In genomic region chr8:84700526-84700925, GRCm38 (mm10) we compare ENCODE assay signal across 9 mouse cellular contexts. TPM values are rescaled to one million over a fixed set of nuclear protein-coding genes. Genes with fewer than 3 reads are reported as not detected.
DNase-seq lines count a peak whose midpoint lies in the region; ATAC-seq and TF ChIP-seq lines count a peak whose summit lies in the region.
"Had no signal": no experiment of that assay in that cellular context is flagged by ENCODE, and none has a peak within 500 bp of the region (broad histone marks: within the 10 kb centered on the region; RNA-seq: fewer than 3 reads in every experiment).

No protein-coding gene starts in this region.

- no peak overlapping the region for H3K4me3 ChIP-seq in heart, postnatal 0 days (ENCODE audit: low read depth, low read length)
- no peak overlapping the region for H3K4me3 ChIP-seq in midbrain, embryonic 15.5 days
- H3K4me3 ChIP-seq in midbrain, embryonic 14.5 days (replicated peaks; ENCODE audit: low read depth, low read length): no peak overlapping the region
- H3K4me3 ChIP-seq in limb, embryonic 12.5 days (replicated peaks): no peak overlapping the region
- no peak overlapping the region for H3K4me3 ChIP-seq in stomach, embryonic 15.5 days (replicated peaks)

- H3K4me2 ChIP-seq in heart, postnatal 0 days (ENCODE audit: low read depth, low read length): peak overlapping the region; percentile 10; the same call in 1 of the 2 replicates
- H3K4me2 ChIP-seq in midbrain, embryonic 15.5 days: no peak overlapping the region
- H3K4me2 ChIP-seq in midbrain, embryonic 14.5 days (ENCODE audit: low read length): no peak overlapping the region
- H3K4me2 ChIP-seq in limb, embryonic 12.5 days: no peak overlapping the region
- H3K4me2 ChIP-seq in stomach, embryonic 15.5 days: no peak overlapping the region

- H3K27me3 ChIP-seq in heart, postnatal 0 days (ENCODE audit: control insufficient read depth, insufficient read depth, low read length): peaks cover 36% of the 10 kb centered on the region
- H3K27me3 ChIP-seq in midbrain, embryonic 15.5 days (replicated peaks): peaks cover 43% of the 10 kb centered on the region
- peaks cover 44% of the 10 kb centered on the region for H3K27me3 ChIP-seq in midbrain, embryonic 14.5 days (ENCODE audit: control insufficient read depth, insufficient read depth, low read length)
- peaks cover 46% of the 10 kb centered on the region for H3K27me3 ChIP-seq in limb, embryonic 12.5 days
- peaks cover 28% of the 10 kb centered on the region for H3K27me3 ChIP-seq in stomach, embryonic 15.5 days (replicated peaks)

- ATAC-seq in heart, postnatal 0 days (ENCODE audit: insufficient read depth, low read depth): no peak
- no peak for ATAC-seq in midbrain, embryonic 15.5 days (replicated peaks)
- no peak for ATAC-seq in midbrain, embryonic 14.5 days (ENCODE audit: low FRiP score, low TSS enrichment)
- no peak for ATAC-seq in limb, embryonic 12.5 days (ENCODE audit: insufficient number of reproducible peaks, insufficient read depth, low FRiP score, low TSS enrichment, low read depth)
- ATAC-seq in stomach, embryonic 15.5 days (ENCODE audit: insufficient read depth, low FRiP score, low read depth): no peak

- DNase-seq in heart, postnatal 0 days (ENCODE audit: low spot score): no peak
- DNase-seq in heart, adult 18-20 months: no peak
- no peak for DNase-seq in midbrain, embryonic 14.5 days
- DNase-seq in frontal cortex, postnatal 36 days (ENCODE audit: low spot score in 2 of 2): no peak
- DNase-seq in layer of hippocampus, postnatal 14 days (ENCODE audit: low spot score in 2 of 2): no peak

- peak overlapping the region; percentile 81 for H3K27ac ChIP-seq in heart, postnatal 0 days (ENCODE audit: low read depth)
- H3K27ac ChIP-seq in midbrain, embryonic 15.5 days: 0 out of 2 replicates have a peak overlapping the region, but pooled peaks have one; percentile 13
- H3K27ac ChIP-seq in midbrain, embryonic 14.5 days (replicated peaks; ENCODE audit: low read depth, low read length): no peak overlapping the region
- H3K27ac ChIP-seq in limb, embryonic 12.5 days: 0 out of 2 replicates have a peak overlapping the region, but pooled peaks have one; percentile 69
- peak overlapping the region; percentile 69; the same call in 1 of the 2 replicates for H3K27ac ChIP-seq in stomach, embryonic 15.5 days

- 65% methylated on average over 5 of the region's 5 CpGs for WGBS in heart, postnatal 0 days
- WGBS in midbrain, embryonic 15.5 days: 88% methylated on average over 5 of the region's 5 CpGs
- 79% methylated on average over 5 of the region's 5 CpGs for WGBS in midbrain, embryonic 14.5 days
- WGBS in limb, embryonic 12.5 days: 87% methylated on average over 5 of the region's 5 CpGs
- 76% methylated on average over 5 of the region's 5 CpGs for WGBS in stomach, embryonic 15.5 days

- TF ChIP-seq CTCF in heart, postnatal 0 days (IDR thresholded peaks at IDR 0.05; ENCODE audit: low read depth): no peak

- H3K36me3 ChIP-seq in heart, postnatal 0 days (replicated peaks; ENCODE audit: control insufficient read depth, insufficient read depth, low read length): peaks cover 21% of the 10 kb centered on the region
- H3K36me3 ChIP-seq in midbrain, embryonic 15.5 days (replicated peaks): peaks cover 18% of the 10 kb centered on the region; the same call in 1 of the 2 replicates
- peaks cover 39% of the 10 kb centered on the region for H3K36me3 ChIP-seq in midbrain, embryonic 14.5 days (ENCODE audit: control insufficient read depth, insufficient read depth, low read length)
- peaks cover 45% of the 10 kb centered on the region for H3K36me3 ChIP-seq in limb, embryonic 12.5 days
- peaks cover 29% of the 10 kb centered on the region for H3K36me3 ChIP-seq in stomach, embryonic 15.5 days

- TF ChIP-seq EP300 in heart, postnatal 0 days (IDR thresholded peaks at IDR 0.05; ENCODE audit: low read depth): no peak

- no peak overlapping the region for H3K9ac ChIP-seq in heart, postnatal 0 days (replicated peaks; ENCODE audit: low read depth, low read length)
- H3K9ac ChIP-seq in midbrain, embryonic 15.5 days: no peak overlapping the region
- H3K9ac ChIP-seq in midbrain, embryonic 14.5 days (replicated peaks; ENCODE audit: low read length): no peak overlapping the region
- no peak overlapping the region for H3K9ac ChIP-seq in limb, embryonic 12.5 days (replicated peaks)
- no peak overlapping the region for H3K9ac ChIP-seq in stomach, embryonic 15.5 days

- no peaks in the 10 kb centered on the region for H3K9me3 ChIP-seq in heart, postnatal 0 days (replicated peaks; ENCODE audit: control insufficient read depth, low read length)
- H3K9me3 ChIP-seq in midbrain, embryonic 15.5 days: no peaks in the 10 kb centered on the region
- no peaks in the 10 kb centered on the region for H3K9me3 ChIP-seq in midbrain, embryonic 14.5 days (ENCODE audit: control insufficient read depth, low read length)
- H3K9me3 ChIP-seq in limb, embryonic 12.5 days: no peaks in the 10 kb centered on the region
- no peaks in the 10 kb centered on the region for H3K9me3 ChIP-seq in stomach, embryonic 15.5 days

- H3K4me1 ChIP-seq in heart, postnatal 0 days (ENCODE audit: control insufficient read depth, insufficient read depth): 0 out of 2 replicates have a peak, but pooled peaks cover 3% of the 10 kb centered on the region
- H3K4me1 ChIP-seq in midbrain, embryonic 15.5 days: peaks cover 19% of the 10 kb centered on the region
- H3K4me1 ChIP-seq in midbrain, embryonic 14.5 days (ENCODE audit: control insufficient read depth, insufficient read depth, low read length): peaks cover 3% of the 10 kb centered on the region
- peaks cover 41% of the 10 kb centered on the region for H3K4me1 ChIP-seq in limb, embryonic 12.5 days (replicated peaks)
- H3K4me1 ChIP-seq in stomach, embryonic 15.5 days: peaks cover 27% of the 10 kb centered on the region

RNA-seq across cellular contexts. Expression of gene Lyl1, which starts 0.7 kb away (rescaled TPM):
- 4.4 and 4.8 TPM in 2 replicates for total RNA-seq in heart, postnatal 0 days (2014; rRNA removed; ENCODE audit: low replicate concordance)
- polyA plus RNA-seq in heart, postnatal 0 days (2015; fragmentation: Nextera tagmentation; extraction: Ambion mirVana): 8.7 and 9.8 TPM in 2 replicates
- 1 to 10 TPM; 3.1 to 4.4 TPM for total RNA-seq in heart, adult 18-20 months (2021)
- 3.4 and 4.2 TPM in 2 replicates for polyA plus RNA-seq in midbrain, embryonic 15.5 days (2015; fragmentation: Nextera tagmentation; extraction: Ambion mirVana)
- polyA plus RNA-seq in midbrain, embryonic 14.5 days (2014; fragmentation: Nextera tagmentation; extraction: Ambion mirVana): 1.5 and 3.8 TPM in 2 replicates
- polyA plus RNA-seq in limb, embryonic 12.5 days (2016; fragmentation: Nextera tagmentation; extraction: Ambion mirVana): 3.7 and 4.7 TPM in 2 replicates
- polyA plus RNA-seq in stomach, embryonic 15.5 days (2015; fragmentation: Nextera tagmentation; extraction: Ambion mirVana): 7.1 and 9.7 TPM in 2 replicates
- total RNA-seq in layer of hippocampus, postnatal 14 days (2021): 1 to 10 TPM; 3.4 to 4.2 TPM

RNA-seq across cellular contexts. Expression of gene Nacc1, which starts 12.9 kb away (rescaled TPM):
- total RNA-seq in heart, postnatal 0 days (2014; rRNA removed; ENCODE audit: low replicate concordance): 68.0 and 83.6 TPM in 2 replicates
- polyA plus RNA-seq in heart, postnatal 0 days (2015; fragmentation: Nextera tagmentation; extraction: Ambion mirVana): 6.2 and 6.9 TPM in 2 replicates
- 10 to 100 TPM; 31.4 to 32.7 TPM for total RNA-seq in heart, adult 18-20 months (2021)
- 16.3 and 17.2 TPM in 2 replicates for polyA plus RNA-seq in midbrain, embryonic 15.5 days (2015; fragmentation: Nextera tagmentation; extraction: Ambion mirVana)
- 19.1 and 20.2 TPM in 2 replicates for polyA plus RNA-seq in midbrain, embryonic 14.5 days (2014; fragmentation: Nextera tagmentation; extraction: Ambion mirVana)
- polyA plus RNA-seq in limb, embryonic 12.5 days (2016; fragmentation: Nextera tagmentation; extraction: Ambion mirVana): 16.9 and 21.4 TPM in 2 replicates
- 15.8 and 17.4 TPM in 2 replicates for polyA plus RNA-seq in stomach, embryonic 15.5 days (2015; fragmentation: Nextera tagmentation; extraction: Ambion mirVana)
- 10 to 100 TPM; 84.0 to 85.6 TPM for total RNA-seq in layer of hippocampus, postnatal 14 days (2021)

RNA-seq across cellular contexts. Expression of gene Trmt1, which starts 14.4 kb away (rescaled TPM):
- total RNA-seq in heart, postnatal 0 days (2014; rRNA removed; ENCODE audit: low replicate concordance): 98.3 and 116 TPM in 2 replicates
- 28.4 and 29.5 TPM in 2 replicates for polyA plus RNA-seq in heart, postnatal 0 days (2015; fragmentation: Nextera tagmentation; extraction: Ambion mirVana)
- 10 to 100 TPM; 34.2 to 45.1 TPM for total RNA-seq in heart, adult 18-20 months (2021)
- 63.3 and 66.7 TPM in 2 replicates for polyA plus RNA-seq in midbrain, embryonic 15.5 days (2015; fragmentation: Nextera tagmentation; extraction: Ambion mirVana)
- 56.9 and 59.6 TPM in 2 replicates for polyA plus RNA-seq in midbrain, embryonic 14.5 days (2014; fragmentation: Nextera tagmentation; extraction: Ambion mirVana)
- 63.4 and 66.9 TPM in 2 replicates for polyA plus RNA-seq in limb, embryonic 12.5 days (2016; fragmentation: Nextera tagmentation; extraction: Ambion mirVana)
- polyA plus RNA-seq in stomach, embryonic 15.5 days (2015; fragmentation: Nextera tagmentation; extraction: Ambion mirVana): 56.2 and 63.9 TPM in 2 replicates
- 10 to 100 TPM; 82.9 to 97.3 TPM for total RNA-seq in layer of hippocampus, postnatal 14 days (2021)

RNA-seq across cellular contexts. Expression of gene G430095P16Rik, which starts 22.3 kb away (rescaled TPM):
- total RNA-seq in heart, postnatal 0 days (2014; rRNA removed; ENCODE audit: low replicate concordance): 1.0 TPM in 1 of 2 replicates, not detected in the other
- 3.0 and 3.1 TPM in 2 replicates for polyA plus RNA-seq in heart, postnatal 0 days (2015; fragmentation: Nextera tagmentation; extraction: Ambion mirVana)
- under 1 TPM; 0.40 to 0.69 TPM for total RNA-seq in heart, adult 18-20 months (2021)
- 0.97 and 1.8 TPM in 2 replicates for polyA plus RNA-seq in midbrain, embryonic 15.5 days (2015; fragmentation: Nextera tagmentation; extraction: Ambion mirVana)
- 0.67 and 0.91 TPM in 2 replicates for polyA plus RNA-seq in midbrain, embryonic 14.5 days (2014; fragmentation: Nextera tagmentation; extraction: Ambion mirVana)
- 9.7 and 11.8 TPM in 2 replicates for polyA plus RNA-seq in limb, embryonic 12.5 days (2016; fragmentation: Nextera tagmentation; extraction: Ambion mirVana)
- 3.5 and 4.1 TPM in 2 replicates for polyA plus RNA-seq in stomach, embryonic 15.5 days (2015; fragmentation: Nextera tagmentation; extraction: Ambion mirVana)
- not detected for total RNA-seq in layer of hippocampus, postnatal 14 days (2021)
- total RNA-seq: layer of hippocampus, postnatal 25 days had no signal

RNA-seq across cellular contexts. Expression of gene Ier2, which starts 37.9 kb away (rescaled TPM):
- total RNA-seq in heart, postnatal 0 days (2014; rRNA removed; ENCODE audit: low replicate concordance): 17.0 and 23.2 TPM in 2 replicates
- polyA plus RNA-seq in heart, postnatal 0 days (2015; fragmentation: Nextera tagmentation; extraction: Ambion mirVana): 33.3 and 38.3 TPM in 2 replicates
- 10 to 100 TPM; 11.2 to 13.4 TPM for total RNA-seq in heart, adult 18-20 months (2021)
- polyA plus RNA-seq in midbrain, embryonic 15.5 days (2015; fragmentation: Nextera tagmentation; extraction: Ambion mirVana): 16.9 and 17.8 TPM in 2 replicates
- polyA plus RNA-seq in midbrain, embryonic 14.5 days (2014; fragmentation: Nextera tagmentation; extraction: Ambion mirVana): 15.5 and 16.0 TPM in 2 replicates
- 134 and 144 TPM in 2 replicates for polyA plus RNA-seq in limb, embryonic 12.5 days (2016; fragmentation: Nextera tagmentation; extraction: Ambion mirVana)
- polyA plus RNA-seq in stomach, embryonic 15.5 days (2015; fragmentation: Nextera tagmentation; extraction: Ambion mirVana): 86.4 and 90.3 TPM in 2 replicates
- 10 to 100 TPM in 1 of 2 experiments, 1 to 10 TPM in 1; 9.5 to 12.5 TPM for total RNA-seq in layer of hippocampus, postnatal 14 days (2021)
